Mouse (Mus musculus) spleen, adult 2 months (tissue): ENCODE results near the gene Inpp5a. TPM values are rescaled to one million over a fixed set of nuclear protein-coding genes. Genes with fewer than 3 reads are reported as not detected.

Experiments
- DNase-seq, 2 experiments: peaks; one replicate each; pipeline versions ENCODE4 v3.0.0 to v3.0.0-alpha.2; 2012 to 2021; ENCODE audit warnings: low spot score in 2 of 2, low read depth in 1 of 2
- H3K27ac ChIP-seq: fragments of 200-500 bp; 2 replicates; pipeline ENCODE4 v1.5.1; 2012; ENCODE audit warnings: low read length, inconsistent platforms; ENCODE audit not compliant: insufficient read depth
- H3K27me3 ChIP-seq: fragments of 200-500 bp; 2 replicates; pipeline ENCODE4 v1.6.1; 2012; ENCODE audit warnings: mild to moderate bottlenecking, moderate library complexity, low read length, inconsistent platforms; ENCODE audit not compliant: control insufficient read depth, insufficient read depth
- H3K36me3 ChIP-seq: fragments of 200-500 bp; 2 replicates; pipeline ENCODE4 v1.6.1; 2012; ENCODE audit warnings: mild to moderate bottlenecking, low read length, inconsistent platforms; ENCODE audit not compliant: control insufficient read depth, insufficient read depth
- H3K4me1 ChIP-seq: fragments of 200-500 bp; 2 replicates; pipeline ENCODE4 v1.6.1; 2011; ENCODE audit warnings: inconsistent platforms; ENCODE audit not compliant: control insufficient read depth, insufficient read depth, insufficient read length
- H3K4me3 ChIP-seq: fragments of 200-500 bp; 2 replicates; pipeline ENCODE4 v1.5.1; 2011; ENCODE audit warnings: mild to moderate bottlenecking, inconsistent platforms; ENCODE audit not compliant: insufficient read depth, insufficient read length; ENCODE audit errors: extremely low read depth
- CTCF ChIP-seq: fragments of 200-500 bp; IDR thresholded peaks from 2 replicates; pipeline ENCODE4 v1.5.1; 2011; ENCODE audit warnings: mild to moderate bottlenecking, inconsistent platforms; ENCODE audit not compliant: insufficient read depth, insufficient read length, insufficient replicate concordance; ENCODE audit errors: extremely low read depth
- POLR2A ChIP-seq: fragments of 200-500 bp; IDR thresholded peaks from 2 replicates; pipeline ENCODE4 v1.6.1; 2011; ENCODE audit warnings: low read depth, low read length, inconsistent platforms
- WGBS: fragments of 180-500 bp; shearing (Covaris S2); methylation state at CpG from one replicate; pipeline ENCODE4 v1.1.7; 2018; 5-methylcytosine and 5-hydroxymethylcytosine counted together
- polyA plus RNA-seq: library from polyadenylated mRNA; depleted of rRNA; stranded (reverse); fragments of >200 nt; gene quantifications from 2 replicates; pipeline ENCODE4 v1.2.3, GENCODE M21; 2012; rRNA removed

Inpp5a gene
- polyA plus RNA-seq, 1 experiment, result 10.3 TPM

GRCm38 (mm10) chr7:139615767-139616766 lies 227.2 kb downstream of the Inpp5a start:
- TF ChIP-seq POLR2A, result no peak
- TF ChIP-seq CTCF, result peak; percentile 55; the same call in 1 of the 2 replicates
- no peak overlapping the region for H3K4me3 ChIP-seq
- H3K4me1 ChIP-seq, result no peaks in the 10 kb centered on the region
- no peaks in the 10 kb centered on the region for H3K27me3 ChIP-seq
- peak in 1 of 2 experiments; percentile 9 for DNase-seq
- no peak overlapping the region for H3K27ac ChIP-seq
- 58% methylated on average over 12 of the region's 12 CpGs for WGBS
- H3K36me3 ChIP-seq, result no peaks in the 10 kb centered on the region

GRCm38 (mm10) chr7:139622568-139622967 lies 233.7 kb downstream of the Inpp5a start:
- WGBS, result 89% methylated on average over 13 of the region's 13 CpGs
- DNase-seq, result no peak
- H3K4me1 ChIP-seq, result no peaks in the 10 kb centered on the region
- H3K36me3 ChIP-seq, result no peaks in the 10 kb centered on the region
- H3K27ac ChIP-seq, result no peak overlapping the region
- TF ChIP-seq CTCF (no peak), POLR2A (no peak)
- H3K4me3 ChIP-seq, result no peak overlapping the region
- H3K27me3 ChIP-seq, result no peaks in the 10 kb centered on the region

GRCm38 (mm10) chr7:139625156-139625555 lies 236.2 kb downstream of the Inpp5a start:
- 76% methylated on average over 9 of the region's 9 CpGs for WGBS
- no peak overlapping the region for H3K27ac ChIP-seq
- TF ChIP-seq CTCF (no peak), POLR2A (no peak)
- no peak overlapping the region for H3K4me3 ChIP-seq
- H3K4me1 ChIP-seq, result no peaks in the 10 kb centered on the region
- H3K27me3 ChIP-seq, result no peaks in the 10 kb centered on the region
- no peaks in the 10 kb centered on the region for H3K36me3 ChIP-seq
- DNase-seq, result no peak

Other genes starting within 250 kb of the Inpp5a start
- 1.8 and 2.3 TPM in 2 replicates for gene Lrrc27, start 176.1 kb upstream of the Inpp5a start, polyA plus RNA-seq
- 7.5 and 9.4 TPM in 2 replicates for gene Stk32c, start 175.8 kb upstream of the Inpp5a start, polyA plus RNA-seq
- 6.4 and 7.6 TPM in 2 replicates for gene Pwwp2b, start 140.6 kb upstream of the Inpp5a start, polyA plus RNA-seq
- 0.08 TPM in 1 of 2 replicates, not detected in the other for gene Nkx6-2, start 193.7 kb downstream of the Inpp5a start, polyA plus RNA-seq